In the genomic region with DNA sequence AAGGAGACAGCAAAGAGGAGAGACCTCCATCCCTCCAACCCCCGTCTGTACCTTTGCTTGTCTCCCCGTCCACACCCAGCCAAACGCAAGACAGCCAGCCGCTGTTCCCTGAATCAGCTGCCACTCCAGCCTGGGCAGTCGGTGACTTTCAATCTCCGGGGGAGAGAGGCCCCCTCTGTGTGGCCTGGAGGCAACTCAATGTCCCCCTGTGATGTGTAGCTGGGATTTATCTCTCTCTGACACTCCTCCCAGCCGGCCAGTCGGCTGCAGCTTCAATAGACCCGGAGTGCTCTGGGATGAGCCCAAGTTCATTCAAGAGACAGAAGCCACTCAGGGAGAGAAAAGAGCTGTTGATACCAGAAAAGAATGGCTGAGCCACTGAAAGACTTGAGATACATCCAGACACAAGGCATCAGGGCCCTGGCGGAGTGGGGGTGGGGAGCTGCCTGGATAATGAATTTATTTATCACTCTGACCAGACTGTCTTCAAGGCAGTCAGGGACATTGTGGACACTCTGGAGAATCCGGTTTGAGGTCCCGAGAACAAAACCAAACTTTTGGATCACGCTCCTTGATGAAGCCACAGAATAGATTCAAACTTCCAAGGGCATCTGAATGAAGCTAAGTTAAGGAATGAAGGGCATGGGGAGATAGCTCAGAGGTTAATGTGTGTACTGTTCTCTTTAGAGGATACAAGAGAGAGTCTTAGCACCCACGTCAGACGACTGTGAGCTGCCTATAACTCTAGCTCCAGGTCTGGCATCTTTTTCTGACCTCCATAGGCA, we compare ENCODE assay signal across 10 mouse cellular contexts. TPM values are rescaled to one million over a fixed set of nuclear protein-coding genes. Genes with fewer than 3 reads are reported as not detected.
DNase-seq lines count a peak whose midpoint lies in the region; ATAC-seq and TF ChIP-seq lines count a peak whose summit lies in the region.
"Had no signal": no experiment of that assay in that cellular context is flagged by ENCODE, and none has a peak within 500 bp of the region (broad histone marks: within the 10 kb centered on the region; RNA-seq: fewer than 3 reads in every experiment).

No protein-coding gene starts in this region.

- H3K36me3 ChIP-seq in kidney, embryonic 14.5 days (ENCODE audit: control insufficient read depth, insufficient read depth, low read length), result no peaks in the 10 kb centered on the region
- H3K36me3 ChIP-seq in forebrain, postnatal 0 days (ENCODE audit: insufficient read depth), result no peaks in the 10 kb centered on the region
- H3K36me3 ChIP-seq in midbrain, embryonic 15.5 days (replicated peaks), result no peaks in the 10 kb centered on the region

- DNase-seq in kidney, postnatal 36 days, result no peak
- peak; percentile 48 for DNase-seq in embryo, embryonic 9.5 days (ENCODE audit: extremely low spot score)
- DNase-seq in forebrain, postnatal 0 days, result no peak
- no peak for DNase-seq in spleen, postnatal 4 days (ENCODE audit: low spot score in 2 of 2)
- DNase-seq in gastrocnemius, postnatal 36 days, result no peak
- DNase-seq in thymus, adult 18-20 months, result no peak

- no peak overlapping the region for H3K27ac ChIP-seq in kidney, embryonic 14.5 days (ENCODE audit: low read depth, low read length)
- H3K27ac ChIP-seq in forebrain, postnatal 0 days (ENCODE audit: low read depth, low read length), result no peak overlapping the region
- H3K27ac ChIP-seq in midbrain, embryonic 15.5 days, result peak overlapping the region; percentile 41
- H3K27ac ChIP-seq: liver, embryonic 14.5 days had no signal

- TF ChIP-seq CTCF in forebrain, postnatal 0 days (IDR thresholded peaks at IDR 0.05; ENCODE audit: low read depth), result no peak

- ATAC-seq in kidney, embryonic 14.5 days (ENCODE audit: low FRiP score, low TSS enrichment), result 0 out of 2 replicates have a peak, but pooled peaks have one; percentile 28
- ATAC-seq in forebrain, postnatal 0 days, result peak; percentile 66
- peak; percentile 59 for ATAC-seq in midbrain, embryonic 15.5 days (replicated peaks)
- ATAC-seq: inflammation-experienced regulatory T-cells, adult 6 months had no signal

- H3K4me2 ChIP-seq in kidney, embryonic 14.5 days (replicated peaks; ENCODE audit: low read depth, low read length), result no peak overlapping the region
- no peak overlapping the region for H3K4me2 ChIP-seq in forebrain, postnatal 0 days (ENCODE audit: low read depth)
- H3K4me2 ChIP-seq in midbrain, embryonic 15.5 days, result peak overlapping the region; percentile 28

- no peak overlapping the region for H3K4me3 ChIP-seq in kidney, embryonic 14.5 days (ENCODE audit: low read length)
- no peak overlapping the region for H3K4me3 ChIP-seq in forebrain, postnatal 0 days (ENCODE audit: low read depth, low read length)
- no peak overlapping the region for H3K4me3 ChIP-seq in midbrain, embryonic 15.5 days

- no peaks in the 10 kb centered on the region for H3K4me1 ChIP-seq in kidney, embryonic 14.5 days (ENCODE audit: control insufficient read depth, insufficient read depth, low read length)
- no peaks in the 10 kb centered on the region for H3K4me1 ChIP-seq in forebrain, postnatal 0 days (ENCODE audit: insufficient read depth)
- peaks cover 26% of the 10 kb centered on the region for H3K4me1 ChIP-seq in midbrain, embryonic 15.5 days

- intact Hi-C loops in gastrocnemius, postnatal 36 days (cut with DNase I), result loop anchor here (1.0 to 10.0 kb wide), 4 partner anchors 55 to 843 kb away; no protein-coding TSS in a partner anchor

- peaks cover 8% of the 10 kb centered on the region; the same call in 1 of the 2 replicates for H3K27me3 ChIP-seq in kidney, embryonic 14.5 days (ENCODE audit: control insufficient read depth, insufficient read depth, low read length)
- no peaks in the 10 kb centered on the region for H3K27me3 ChIP-seq in forebrain, postnatal 0 days (ENCODE audit: insufficient read depth, low read length)
- no peaks in the 10 kb centered on the region for H3K27me3 ChIP-seq in midbrain, embryonic 15.5 days (replicated peaks)

- H3K9ac ChIP-seq in kidney, embryonic 14.5 days (ENCODE audit: low read depth, low read length), result no peak overlapping the region
- H3K9ac ChIP-seq in forebrain, postnatal 0 days, result no peak overlapping the region
- no peak overlapping the region for H3K9ac ChIP-seq in midbrain, embryonic 15.5 days
- H3K9ac ChIP-seq: liver, embryonic 14.5 days had no signal

- 28% methylated on average over 15 of the region's 15 CpGs for WGBS in kidney, embryonic 14.5 days
- 29% methylated on average over 15 of the region's 15 CpGs for WGBS in forebrain, postnatal 0 days
- 11% methylated on average over 15 of the region's 15 CpGs for WGBS in midbrain, embryonic 15.5 days

- no peaks in the 10 kb centered on the region for H3K9me3 ChIP-seq in kidney, embryonic 14.5 days (ENCODE audit: control insufficient read depth, low read length)
- H3K9me3 ChIP-seq in forebrain, postnatal 0 days (ENCODE audit: low read length), result no peaks in the 10 kb centered on the region
- H3K9me3 ChIP-seq in midbrain, embryonic 15.5 days, result no peaks in the 10 kb centered on the region

RNA-seq across cellular contexts. Expression of a gene that starts 14.1 kb away (rescaled TPM):
- not detected in 2 replicates for polyA plus RNA-seq in kidney, embryonic 14.5 days (2014; fragmentation: Nextera tagmentation; extraction: Ambion mirVana)
- not detected in 2 replicates for total RNA-seq in forebrain, postnatal 0 days (2014; rRNA removed)
- not detected in 2 replicates for polyA plus RNA-seq in forebrain, postnatal 0 days (2015; fragmentation: Nextera tagmentation; extraction: Ambion mirVana)
- polyA plus RNA-seq in midbrain, embryonic 15.5 days (2015; fragmentation: Nextera tagmentation; extraction: Ambion mirVana), result not detected in 2 replicates
- total RNA-seq in gastrocnemius, postnatal 36 days (2021), result not detected
- polyA plus RNA-seq: inflammation-experienced regulatory T-cells, adult 6 months; liver, embryonic 14.5 days had no signal

RNA-seq across cellular contexts. Expression of a gene that starts 30.6 kb away (rescaled TPM):
- polyA plus RNA-seq in kidney, embryonic 14.5 days (2014; fragmentation: Nextera tagmentation; extraction: Ambion mirVana), result not detected in 2 replicates
- total RNA-seq in forebrain, postnatal 0 days (2014; rRNA removed), result 0.08 and 0.29 TPM in 2 replicates
- polyA plus RNA-seq in forebrain, postnatal 0 days (2015; fragmentation: Nextera tagmentation; extraction: Ambion mirVana), result 0.35 and 0.43 TPM in 2 replicates
- 0.27 and 0.31 TPM in 2 replicates for polyA plus RNA-seq in midbrain, embryonic 15.5 days (2015; fragmentation: Nextera tagmentation; extraction: Ambion mirVana)
- 10 to 100 TPM; 18.7 to 22.2 TPM for total RNA-seq in gastrocnemius, postnatal 36 days (2021)
- polyA plus RNA-seq: inflammation-experienced regulatory T-cells, adult 6 months; liver, embryonic 14.5 days had no signal

RNA-seq across cellular contexts. Expression of a gene that starts 32.1 kb away (rescaled TPM):
- polyA plus RNA-seq in kidney, embryonic 14.5 days (2014; fragmentation: Nextera tagmentation; extraction: Ambion mirVana), result 7.5 and 17.7 TPM in 2 replicates
- total RNA-seq in forebrain, postnatal 0 days (2014; rRNA removed), result 38.3 and 49.5 TPM in 2 replicates
- polyA plus RNA-seq in forebrain, postnatal 0 days (2015; fragmentation: Nextera tagmentation; extraction: Ambion mirVana), result 17.3 and 17.4 TPM in 2 replicates
- 25.6 and 27.4 TPM in 2 replicates for polyA plus RNA-seq in midbrain, embryonic 15.5 days (2015; fragmentation: Nextera tagmentation; extraction: Ambion mirVana)
- total RNA-seq in gastrocnemius, postnatal 36 days (2021), result 1 to 10 TPM; 4.6 to 7.6 TPM
